Mouse (Mus musculus) neural tube, embryonic 13.5 days (tissue): ENCODE measurements at regions not wholly inside any gene's neighbourhood (a gene's known extent, or its start where the extent isn't known, plus 50 kb on each side); places are given as distances from the start of the nearest gene placed in this dataset.

Experiments used
- ATAC-seq: fragments of 200-750 bp; cut with Nextera tagmentation; 2 replicates; pipeline ENCODE4 v1.8.0; 2017; ENCODE audit warnings: low read depth, mild to moderate bottlenecking, moderate TSS enrichment, moderate library complexity
- H3K27ac ChIP-seq: fragments of 300-500 bp; sonication (generic); replicated peaks from 2 replicates; pipeline ENCODE4 v1.5.1; 2015; ENCODE audit warnings: moderate library complexity, mild to moderate bottlenecking, inconsistent platforms
- H3K27me3 ChIP-seq: fragments of 300-500 bp; sonication (generic); 2 replicates; pipeline ENCODE4 v1.6.1; 2015; ENCODE audit warnings: mild to moderate bottlenecking, inconsistent platforms
- H3K36me3 ChIP-seq: fragments of 300-500 bp; sonication (generic); 2 replicates; pipeline ENCODE4 v1.6.1; 2015; ENCODE audit warnings: mild to moderate bottlenecking, inconsistent platforms
- H3K4me1 ChIP-seq: fragments of 300-500 bp; sonication (generic); replicated peaks from 2 replicates; pipeline ENCODE4 v1.6.1; 2015; ENCODE audit warnings: inconsistent platforms
- H3K4me2 ChIP-seq: fragments of 300-500 bp; sonication (generic); 2 replicates; pipeline ENCODE4 v1.6.1; 2015; ENCODE audit warnings: inconsistent platforms, mild to moderate bottlenecking, moderate library complexity
- H3K4me3 ChIP-seq: fragments of 300-500 bp; sonication (generic); 2 replicates; pipeline ENCODE4 v1.5.1; 2015; ENCODE audit warnings: mild to moderate bottlenecking, inconsistent platforms
- H3K9ac ChIP-seq: fragments of 300-500 bp; sonication (generic); 2 replicates; pipeline ENCODE4 v1.6.1; 2015; ENCODE audit warnings: moderate library complexity, mild to moderate bottlenecking, inconsistent platforms
- H3K9me3 ChIP-seq: fragments of 300-500 bp; sonication (generic); 2 replicates; pipeline ENCODE4 v1.6.1; 2016; ENCODE audit warnings: inconsistent platforms
- WGBS: fragments of 180-500 bp; shearing (Covaris S2); methylation state at CpG from one replicate; pipeline ENCODE4 v1.1.7; 2015; 5-methylcytosine and 5-hydroxymethylcytosine counted together

- H3K9ac ChIP-seq: no peak overlapping the region
- H3K4me2 ChIP-seq: no peak overlapping the region
- no peaks in the 10 kb centered on the region for H3K9me3 ChIP-seq
- no peaks in the 10 kb centered on the region for H3K27me3 ChIP-seq
- H3K36me3 ChIP-seq: no peaks in the 10 kb centered on the region
- no peaks in the 10 kb centered on the region for H3K4me1 ChIP-seq
- WGBS: 85% methylated on average over 4 of the region's 4 CpGs
- H3K27ac ChIP-seq: no peak overlapping the region
- no peak overlapping the region for H3K4me3 ChIP-seq
- ATAC-seq: no peak
These were observed 1004.2 kb upstream of the Ncam2 start for GRCm38 (mm10) chr16:80196302-80196701.

DNA sequence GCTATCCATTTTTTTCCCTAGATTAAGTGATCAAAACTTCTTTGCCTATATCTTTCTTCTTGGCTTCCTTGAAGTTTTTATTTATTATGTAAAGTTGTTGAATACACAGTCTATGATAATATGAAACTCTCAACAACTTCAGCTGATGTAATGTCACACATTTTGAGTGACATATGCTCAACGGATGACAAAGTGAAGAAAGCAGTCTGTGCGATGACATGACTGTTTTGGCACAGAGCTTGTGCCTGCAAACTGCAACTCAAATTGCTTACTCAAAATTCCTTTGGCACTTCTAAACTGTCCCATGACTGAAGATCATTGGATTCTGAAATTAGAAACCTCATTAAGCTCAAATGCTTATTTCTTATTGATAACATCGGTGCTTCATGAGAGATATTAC lies 997.7 kb upstream of the Ncam2 start:
- H3K4me2 ChIP-seq: no peak overlapping the region
- no peak overlapping the region for H3K27ac ChIP-seq
- ATAC-seq: no peak
- no peak overlapping the region for H3K9ac ChIP-seq
- no peaks in the 10 kb centered on the region for H3K9me3 ChIP-seq
- H3K27me3 ChIP-seq: no peaks in the 10 kb centered on the region
- no peak overlapping the region for H3K4me3 ChIP-seq
- 86% methylated on average over 3 of the region's 3 CpGs for WGBS
- no peaks in the 10 kb centered on the region for H3K4me1 ChIP-seq
- H3K36me3 ChIP-seq: no peaks in the 10 kb centered on the region

- Histone ChIP-seq H3K4me2 (no peak overlapping the region), H3K36me3 (no peaks in the 10 kb centered on the region), H3K27me3 (no peaks in the 10 kb centered on the region), H3K27ac (no peak overlapping the region), H3K9ac (no peak overlapping the region), H3K9me3 (no peaks in the 10 kb centered on the region), H3K4me1 (no peaks in the 10 kb centered on the region), H3K4me3 (no peak overlapping the region)
- no peak for ATAC-seq
These were observed 987.7 kb upstream of the Ncam2 start for GRCm38 (mm10) chr16:80212769-80213168.

- H3K4me2 ChIP-seq: no peak overlapping the region
- no peaks in the 10 kb centered on the region for H3K9me3 ChIP-seq
- no peaks in the 10 kb centered on the region for H3K27me3 ChIP-seq
- no peaks in the 10 kb centered on the region for H3K4me1 ChIP-seq
- H3K27ac ChIP-seq: no peak overlapping the region
- no peak overlapping the region for H3K9ac ChIP-seq
- H3K36me3 ChIP-seq: no peaks in the 10 kb centered on the region
- H3K4me3 ChIP-seq: no peak overlapping the region
- no peak for ATAC-seq
These were observed 945.1 kb upstream of the Ncam2 start for GRCm38 (mm10) chr16:80255441-80255840.

DNA sequence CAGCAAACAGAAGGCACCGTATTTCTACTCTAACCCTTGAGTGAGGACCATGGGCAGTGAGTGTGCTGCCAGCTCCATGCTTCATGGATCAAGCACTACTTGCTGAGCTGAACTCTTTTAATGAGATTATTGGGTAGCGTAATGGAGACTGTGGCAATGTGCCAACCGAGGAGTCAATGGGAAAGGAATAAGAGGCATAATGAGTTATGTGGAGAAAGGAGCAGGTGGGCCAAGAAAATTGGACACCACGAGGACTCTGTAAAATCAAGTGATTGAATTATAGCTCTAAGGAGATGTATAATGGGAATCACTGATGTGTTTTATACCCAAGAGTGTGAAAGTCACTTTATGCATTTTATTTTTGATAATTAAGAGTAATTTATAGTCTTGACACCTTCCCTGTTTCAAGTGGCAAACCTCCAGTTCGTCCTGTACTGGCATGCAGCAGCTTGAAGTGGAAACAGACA lies 934.3 kb upstream of the Ncam2 start:
- Histone ChIP-seq H3K9me3 (no peaks in the 10 kb centered on the region), H3K9ac (no peak overlapping the region)
- ATAC-seq: peak; percentile 84

GRCm38 (mm10) chr16:80272291-80273123 lies 928.0 kb upstream of the Ncam2 start:
- no peak for ATAC-seq
- no peak overlapping the region for H3K27ac ChIP-seq
- no peaks in the 10 kb centered on the region for H3K36me3 ChIP-seq
- H3K4me2 ChIP-seq: no peak overlapping the region
- no peaks in the 10 kb centered on the region for H3K9me3 ChIP-seq
- H3K4me1 ChIP-seq: no peaks in the 10 kb centered on the region; the same call in 1 of the 2 replicates
- no peak overlapping the region for H3K4me3 ChIP-seq
- no peak overlapping the region for H3K9ac ChIP-seq
- H3K27me3 ChIP-seq: no peaks in the 10 kb centered on the region
- 57% methylated on average over 5 of the region's 5 CpGs for WGBS

More for the DNA sequence above, 934.3 kb upstream of the Ncam2 start:
- H3K4me3 ChIP-seq: no peak overlapping the region
- H3K36me3 ChIP-seq: no peaks in the 10 kb centered on the region
- WGBS: 33% methylated on average over 5 of the region's 5 CpGs
- H3K4me2 ChIP-seq: no peak overlapping the region
- no peaks in the 10 kb centered on the region for H3K4me1 ChIP-seq
- H3K27ac ChIP-seq: no peak overlapping the region
- no peaks in the 10 kb centered on the region for H3K27me3 ChIP-seq
